Mouse (Mus musculus): Measurements from ENCODE around the gene Kif26b. TPM values are rescaled to one million over a fixed set of nuclear protein-coding genes. Genes with fewer than 3 reads are reported as not detected.

Gene Kif26b
- polyA plus RNA-seq, 1 experiment from 2014 or later, result 4.7 TPM

DNA sequence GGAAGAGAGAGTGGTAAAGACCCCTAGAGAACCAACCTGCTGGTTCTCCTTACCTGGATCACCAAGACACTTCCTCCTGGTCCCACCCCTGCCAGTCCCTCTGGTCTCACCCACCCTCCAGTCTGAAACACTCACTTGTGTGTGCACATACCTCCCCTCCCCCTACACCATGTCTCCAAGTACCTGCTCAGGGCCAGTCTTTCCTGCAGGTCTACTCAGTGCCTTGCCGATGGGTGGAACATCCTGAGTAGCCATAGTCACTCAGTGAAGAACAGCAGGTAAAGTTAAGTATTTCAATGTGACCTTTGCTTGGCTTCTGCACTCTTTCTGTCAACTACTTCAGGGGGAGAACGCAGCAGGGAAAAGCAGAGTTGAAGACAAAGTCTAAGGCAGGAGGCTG is 268.5 kb downstream of the Kif26b start:
- no peaks in the 10 kb centered on the region for H3K9me3 ChIP-seq
- no peaks in the 10 kb centered on the region for H3K27me3 ChIP-seq (ENCODE audit: poor library complexity, severe bottlenecking)
- H3K4me1 ChIP-seq, result peaks cover 30% of the 10 kb centered on the region
- H3K27ac ChIP-seq, result no peak overlapping the region
- 97% methylated on average over 2 of the region's 2 CpGs for WGBS
- no peak overlapping the region for H3K4me3 ChIP-seq
- no peaks in the 10 kb centered on the region for H3K36me3 ChIP-seq (replicated peaks)
- no peak for DNase-seq (ENCODE audit: extremely low spot score, low spot score)

DNA sequence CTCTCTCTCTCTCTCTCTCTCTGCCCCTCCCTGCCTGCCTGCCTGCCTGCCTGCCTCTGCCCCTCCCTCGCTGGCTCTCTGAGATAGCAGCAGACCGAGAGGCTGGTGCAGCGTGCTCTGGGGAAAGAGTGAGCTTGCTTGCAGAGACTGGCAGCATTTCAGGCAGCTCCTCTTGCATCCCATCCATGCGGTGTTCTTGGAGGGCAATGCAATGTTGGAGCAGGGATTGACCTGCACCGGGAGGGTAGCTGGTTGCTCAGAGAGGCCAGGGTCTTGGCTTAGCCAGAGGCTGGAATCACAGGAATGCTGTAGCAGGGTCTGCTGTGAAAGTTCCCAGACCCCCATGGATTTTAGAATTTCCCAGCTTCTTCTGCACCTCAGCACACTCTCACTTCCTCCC is 269.4 kb downstream of the Kif26b start:
- 6% methylated on average over 5 of the region's 5 CpGs for WGBS
- Histone ChIP-seq H3K4me3 (peak overlapping the region; percentile 39), H3K27ac (peak overlapping the region; percentile 82), H3K4me1 (peaks cover 35% of the 10 kb centered on the region), H3K27me3 (ENCODE audit: poor library complexity, severe bottlenecking) (no peaks in the 10 kb centered on the region), H3K9me3 (no peaks in the 10 kb centered on the region), H3K36me3 (replicated peaks) (no peaks in the 10 kb centered on the region)
- DNase-seq (ENCODE audit: extremely low spot score, low spot score), result peak; percentile 38

DNA sequence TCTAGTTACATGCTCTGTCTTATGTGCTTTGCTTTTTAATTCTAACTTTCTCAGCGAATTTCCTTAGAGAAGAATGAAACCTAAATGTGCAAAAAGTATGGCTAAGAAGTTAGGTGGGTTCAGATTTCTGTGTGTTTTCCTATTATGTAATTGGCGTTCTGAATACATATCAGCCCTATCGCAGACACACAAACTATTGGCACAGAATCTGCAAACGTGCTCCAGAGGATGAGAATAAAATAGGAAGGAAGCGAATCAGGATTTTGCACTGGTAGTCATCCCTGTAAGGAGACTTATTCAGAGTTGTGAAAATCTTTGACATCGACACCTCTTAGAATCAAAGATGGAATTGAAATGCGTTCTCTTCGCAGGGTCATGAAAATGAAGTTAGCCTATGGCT is 270.0 kb downstream of the Kif26b start:
- WGBS, result 83% methylated on average over 8 of the region's 8 CpGs
- peaks cover 39% of the 10 kb centered on the region for H3K4me1 ChIP-seq
- no peaks in the 10 kb centered on the region for H3K9me3 ChIP-seq
- no peaks in the 10 kb centered on the region for H3K36me3 ChIP-seq (replicated peaks)
- DNase-seq (ENCODE audit: extremely low spot score, low spot score), result no peak
- H3K4me3 ChIP-seq, result peak overlapping the region; percentile 39
- H3K27ac ChIP-seq, result peak overlapping the region; percentile 82; the same call in 1 of the 2 replicates
- no peaks in the 10 kb centered on the region for H3K27me3 ChIP-seq (ENCODE audit: poor library complexity, severe bottlenecking)

DNA sequence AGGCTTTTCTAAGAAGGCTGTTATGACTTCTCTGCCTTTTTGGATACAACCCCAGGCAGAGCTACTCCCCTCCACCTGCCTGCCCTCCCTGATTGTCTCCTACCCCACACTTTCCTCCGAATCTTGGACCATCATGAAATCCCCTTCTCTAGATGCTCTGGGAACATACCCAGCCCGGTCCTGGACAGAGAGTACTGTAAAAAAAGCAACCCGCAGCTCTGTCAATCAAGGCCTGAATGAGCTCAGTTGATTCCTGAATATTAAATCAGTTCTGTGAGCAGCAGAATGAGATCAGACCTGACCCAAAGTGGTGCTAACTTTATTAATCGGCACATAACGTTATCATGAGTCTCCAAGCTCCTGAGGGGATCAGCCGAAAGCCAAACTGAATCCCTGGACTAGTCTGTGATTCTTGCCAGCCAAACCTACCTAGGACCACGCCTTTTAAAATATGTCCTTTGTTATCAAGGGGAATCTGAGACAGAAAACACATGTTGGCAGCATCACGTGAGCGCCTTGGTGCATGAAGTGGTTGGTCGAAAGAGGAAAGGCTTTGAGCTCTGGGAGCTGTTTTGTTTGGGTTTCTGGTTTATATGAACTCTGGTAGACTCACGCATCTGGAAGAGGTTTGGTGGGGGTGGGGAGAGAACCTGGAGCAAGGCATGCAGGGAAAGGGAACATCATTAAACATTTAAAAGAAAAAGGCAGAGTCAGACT is 271.1 kb downstream of the Kif26b start:
- 74% methylated on average over 11 of the region's 11 CpGs for WGBS
- H3K4me1 ChIP-seq, result peaks cover 47% of the 10 kb centered on the region
- H3K27me3 ChIP-seq (ENCODE audit: poor library complexity, severe bottlenecking), result no peaks in the 10 kb centered on the region
- H3K36me3 ChIP-seq (replicated peaks), result no peaks in the 10 kb centered on the region
- DNase-seq (ENCODE audit: extremely low spot score, low spot score), result peak; percentile 43
- peak overlapping the region; percentile 20; the same call in 1 of the 2 replicates for H3K4me3 ChIP-seq
- H3K9me3 ChIP-seq, result no peaks in the 10 kb centered on the region
- H3K27ac ChIP-seq, result peak overlapping the region; percentile 76

DNA sequence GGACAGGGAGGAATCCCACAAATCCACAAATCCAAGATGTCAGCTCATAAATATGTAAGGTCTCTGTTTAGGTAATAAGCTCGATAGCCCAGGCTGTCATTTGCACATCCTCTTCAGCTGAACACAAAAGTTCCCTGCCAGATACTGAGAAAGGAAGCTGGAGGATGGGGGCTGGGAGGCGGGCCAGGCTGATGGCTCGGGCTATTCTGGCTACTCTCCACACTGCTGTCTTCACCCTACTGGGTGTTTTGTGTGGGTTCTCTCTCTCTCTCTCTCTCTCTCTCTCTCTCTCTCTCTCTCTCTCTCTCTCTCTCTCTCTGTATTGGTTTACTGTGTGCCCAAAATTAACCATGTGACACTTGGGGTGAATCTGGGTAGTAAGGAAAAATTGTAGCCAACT is 274.2 kb downstream of the Kif26b start:
- no peak overlapping the region for H3K4me3 ChIP-seq
- WGBS, result 64% methylated on average over 3 of the region's 3 CpGs
- no peaks in the 10 kb centered on the region for H3K27me3 ChIP-seq (ENCODE audit: poor library complexity, severe bottlenecking)
- peaks cover 42% of the 10 kb centered on the region for H3K4me1 ChIP-seq
- no peak for DNase-seq (ENCODE audit: extremely low spot score, low spot score)
- H3K36me3 ChIP-seq (replicated peaks), result no peaks in the 10 kb centered on the region
- H3K9me3 ChIP-seq, result no peaks in the 10 kb centered on the region
- no peak overlapping the region for H3K27ac ChIP-seq

DNA sequence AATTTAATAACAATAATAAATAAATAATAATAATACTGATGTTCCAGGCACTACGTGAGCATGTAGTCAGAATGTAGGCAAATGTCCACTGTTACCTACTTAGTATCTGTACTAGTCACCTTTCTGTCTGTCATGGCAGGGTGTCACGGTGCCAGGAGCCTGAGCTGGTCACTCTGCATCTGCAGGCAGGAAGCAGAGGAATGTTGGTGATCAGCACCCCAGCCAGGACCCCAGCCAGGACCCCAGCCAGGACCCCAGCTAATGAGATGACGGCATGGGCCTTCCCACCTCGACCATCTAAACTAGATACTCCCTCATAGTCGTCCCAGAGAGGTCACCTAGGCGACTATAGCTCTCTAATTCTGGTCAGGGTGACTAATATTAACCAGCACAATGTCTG is 288.6 kb downstream of the Kif26b start:
- DNase-seq (ENCODE audit: extremely low spot score, low spot score), result no peak
- 80% methylated on average over 6 of the region's 6 CpGs for WGBS

DNA sequence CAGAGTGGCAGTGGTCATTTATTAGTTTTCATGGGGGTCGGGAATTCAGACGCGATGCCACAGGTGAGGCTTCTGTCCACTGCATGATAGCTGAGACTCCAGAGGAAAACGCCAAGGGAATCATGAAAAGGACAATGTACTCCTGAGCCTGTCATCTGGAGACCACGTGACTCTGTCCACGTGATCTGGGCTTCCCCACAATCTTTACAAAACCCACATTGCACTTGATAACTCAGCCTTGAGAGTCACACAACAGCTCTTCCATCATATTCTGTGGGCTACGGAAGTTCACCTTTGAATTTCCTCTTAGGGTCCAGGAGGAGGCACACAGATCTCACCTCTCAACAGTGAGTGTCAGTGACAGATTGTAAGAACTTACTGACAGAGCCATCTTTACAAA is 290.1 kb downstream of the Kif26b start:
- H3K9me3 ChIP-seq, result no peaks in the 10 kb centered on the region
- WGBS, result 92% methylated on average over 7 of the region's 7 CpGs

More for the DNA sequence above, 288.6 kb downstream of the Kif26b start:
- H3K9me3 ChIP-seq, result no peaks in the 10 kb centered on the region
- H3K27ac ChIP-seq, result no peak overlapping the region
- peaks cover 29% of the 10 kb centered on the region for H3K4me1 ChIP-seq
- H3K27me3 ChIP-seq (ENCODE audit: poor library complexity, severe bottlenecking), result peaks cover 6% of the 10 kb centered on the region; the same call in 1 of the 2 replicates
- no peak overlapping the region for H3K4me3 ChIP-seq
- H3K36me3 ChIP-seq (replicated peaks), result no peaks in the 10 kb centered on the region

DNA sequence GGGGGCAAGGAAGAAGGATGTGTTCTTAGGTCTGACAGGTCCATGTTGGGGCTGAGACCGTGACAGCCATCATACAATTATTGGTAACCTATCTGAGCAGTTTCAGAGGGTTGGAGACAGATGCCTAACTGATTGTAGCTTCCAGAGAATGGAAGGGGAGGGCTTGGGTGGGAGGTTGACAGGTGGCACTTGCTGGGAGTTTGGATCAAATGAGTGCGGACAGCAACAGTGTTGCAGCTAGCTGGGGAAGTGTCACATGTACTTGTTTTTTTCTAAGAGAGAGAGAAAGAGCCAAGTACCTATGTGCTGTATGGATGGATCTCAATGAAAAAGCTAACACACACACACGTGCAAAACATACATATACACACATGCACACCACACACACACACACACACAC is 291.2 kb downstream of the Kif26b start:
- H3K4me3 ChIP-seq, result no peak overlapping the region
- DNase-seq (ENCODE audit: extremely low spot score, low spot score), result no peak
- 82% methylated on average over 3 of the region's 3 CpGs for WGBS
- peaks cover 31% of the 10 kb centered on the region for H3K4me1 ChIP-seq
- no peaks in the 10 kb centered on the region for H3K9me3 ChIP-seq
- no peaks in the 10 kb centered on the region for H3K36me3 ChIP-seq (replicated peaks)
- H3K27me3 ChIP-seq (ENCODE audit: poor library complexity, severe bottlenecking), result peaks cover 18% of the 10 kb centered on the region; the same call in 1 of the 2 replicates
- no peak overlapping the region; the same call in 1 of the 2 replicates for H3K27ac ChIP-seq

More for the DNA sequence above, 290.1 kb downstream of the Kif26b start:
- Histone ChIP-seq H3K4me1 (peaks cover 29% of the 10 kb centered on the region), H3K27me3 (ENCODE audit: poor library complexity, severe bottlenecking) (peaks cover 18% of the 10 kb centered on the region; the same call in 1 of the 2 replicates), H3K36me3 (replicated peaks) (no peaks in the 10 kb centered on the region), H3K4me3 (no peak overlapping the region), H3K27ac (no peak overlapping the region)
- no peak for DNase-seq (ENCODE audit: extremely low spot score, low spot score)

DNA sequence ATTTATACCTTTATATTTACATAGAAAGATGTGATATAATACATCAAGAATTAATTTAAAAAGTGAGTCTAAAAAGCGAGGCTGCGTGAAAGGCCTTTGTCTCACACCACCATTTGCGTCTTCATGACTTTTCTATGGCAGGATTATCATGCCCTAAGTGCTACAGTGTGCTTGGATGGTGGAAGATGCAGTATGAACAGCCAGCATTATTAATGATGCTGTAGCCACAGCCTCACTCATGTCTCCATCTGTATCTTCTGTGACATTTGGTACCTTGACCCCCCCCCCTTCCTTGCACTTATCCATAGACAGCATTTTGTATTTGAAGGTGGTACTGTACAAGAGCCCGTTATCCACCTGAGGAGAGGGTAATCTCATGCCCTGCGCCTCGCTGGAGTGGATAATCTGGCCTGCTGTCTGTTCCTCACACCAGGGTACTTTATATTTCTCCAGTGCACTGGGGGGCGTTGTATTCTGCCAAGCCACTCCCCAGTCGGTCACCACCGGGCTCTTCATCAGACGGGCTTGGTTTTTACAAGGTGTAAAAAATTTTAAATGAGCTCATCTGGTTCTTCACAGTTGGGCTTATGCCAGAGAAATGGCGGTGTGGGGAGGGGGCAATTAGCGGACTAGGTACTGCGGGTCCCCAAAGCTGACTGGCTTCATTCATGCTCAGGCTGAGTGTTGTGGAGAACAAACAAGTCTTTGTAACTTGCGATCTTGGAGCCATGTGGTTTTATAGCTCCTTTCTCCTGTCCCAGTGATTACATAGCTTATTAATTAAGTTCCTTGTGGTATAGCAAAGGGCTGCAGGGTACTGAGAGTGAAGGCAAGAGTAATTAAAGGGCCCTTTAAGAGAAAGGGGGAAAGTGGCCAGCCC is 291.9 kb downstream of the Kif26b start:
- Histone ChIP-seq H3K27me3 (ENCODE audit: poor library complexity, severe bottlenecking) (peaks cover 18% of the 10 kb centered on the region; the same call in 1 of the 2 replicates), H3K9me3 (no peaks in the 10 kb centered on the region), H3K27ac (peak overlapping the region; percentile 48), H3K36me3 (replicated peaks) (no peaks in the 10 kb centered on the region), H3K4me1 (peaks cover 36% of the 10 kb centered on the region), H3K4me3 (no peak overlapping the region)
- DNase-seq (ENCODE audit: extremely low spot score, low spot score), result peak; percentile 63
- 64% methylated on average over 14 of the region's 14 CpGs for WGBS

DNA sequence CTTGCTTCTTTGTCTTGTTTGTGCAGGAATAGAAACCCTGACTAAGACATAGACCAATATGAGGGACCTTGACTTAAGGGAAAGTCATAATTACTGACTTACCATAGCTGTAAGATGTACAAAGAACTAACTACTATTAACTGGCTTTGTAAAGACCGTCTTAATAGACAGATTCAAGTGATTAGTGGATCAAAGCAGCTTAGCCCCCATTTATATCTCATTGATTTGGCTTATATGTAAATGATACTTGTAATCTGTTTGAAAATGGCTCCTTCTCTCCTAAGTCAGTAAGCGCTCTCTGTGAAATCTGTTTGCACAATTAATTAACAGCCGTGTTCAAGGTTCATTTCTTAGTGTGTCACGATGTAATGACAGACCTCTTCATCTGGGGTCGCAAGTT is 295.9 kb downstream of the Kif26b start:
- Histone ChIP-seq H3K27ac (no peak overlapping the region), H3K9me3 (no peaks in the 10 kb centered on the region), H3K27me3 (ENCODE audit: poor library complexity, severe bottlenecking) (peaks cover 12% of the 10 kb centered on the region; the same call in 1 of the 2 replicates), H3K36me3 (replicated peaks) (no peaks in the 10 kb centered on the region), H3K4me3 (no peak overlapping the region), H3K4me1 (peaks cover 27% of the 10 kb centered on the region)
- WGBS, result 76% methylated on average over 5 of the region's 5 CpGs
- DNase-seq (ENCODE audit: extremely low spot score, low spot score), result no peak

DNA sequence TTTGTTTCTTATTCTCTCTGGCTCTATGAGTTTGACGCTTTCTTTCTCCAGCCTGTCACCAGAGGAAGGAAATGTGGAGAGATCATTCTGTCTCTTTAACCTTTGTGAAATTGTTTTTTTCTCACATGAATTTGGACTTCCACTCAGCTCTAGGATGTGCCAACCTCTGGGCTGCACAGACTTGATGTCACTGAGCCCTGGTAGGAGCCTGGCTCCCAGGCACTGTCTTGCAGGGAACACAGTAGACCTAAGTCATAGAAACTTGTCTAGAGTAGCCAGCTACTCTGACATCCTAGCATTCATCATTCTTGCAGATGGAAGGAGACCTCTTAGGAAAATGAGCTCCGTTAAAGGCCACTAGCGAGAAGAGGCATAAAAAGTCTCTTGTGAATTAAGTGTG is 298.3 kb downstream of the Kif26b start:
- H3K27me3 ChIP-seq (ENCODE audit: poor library complexity, severe bottlenecking), result peaks cover 12% of the 10 kb centered on the region; the same call in 1 of the 2 replicates
- H3K4me1 ChIP-seq, result peaks cover 7% of the 10 kb centered on the region; the same call in 1 of the 2 replicates
- no peak overlapping the region for H3K4me3 ChIP-seq
- DNase-seq (ENCODE audit: extremely low spot score, low spot score), result no peak
- WGBS, result 89% methylated on average over 3 of the region's 3 CpGs
- no peak overlapping the region for H3K27ac ChIP-seq
- H3K9me3 ChIP-seq, result no peaks in the 10 kb centered on the region
- no peaks in the 10 kb centered on the region for H3K36me3 ChIP-seq (replicated peaks)

DNA sequence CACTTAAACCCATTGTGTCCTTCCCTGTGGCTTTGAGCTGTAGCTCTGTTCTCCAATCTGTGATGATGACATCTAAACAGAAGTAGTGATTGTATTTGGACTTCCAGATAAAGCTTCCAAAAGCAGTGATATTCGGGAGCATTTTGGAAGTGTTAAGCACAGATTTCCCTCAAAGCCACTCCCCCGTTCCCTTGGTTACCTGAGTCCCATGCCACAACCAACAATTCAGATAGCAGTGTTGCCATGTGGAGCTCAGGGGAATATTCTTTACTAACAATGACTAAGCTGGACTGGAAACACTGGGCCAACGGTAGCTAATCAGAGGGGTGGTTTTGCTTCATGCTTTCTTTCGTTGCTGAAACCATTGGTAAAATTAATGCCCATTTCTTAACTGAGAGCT is 300.5 kb downstream of the Kif26b start:
- Histone ChIP-seq H3K9me3 (no peaks in the 10 kb centered on the region), H3K27ac (no peak overlapping the region), H3K36me3 (replicated peaks) (no peaks in the 10 kb centered on the region), H3K4me1 (peaks cover 7% of the 10 kb centered on the region; the same call in 1 of the 2 replicates), H3K4me3 (no peak overlapping the region), H3K27me3 (ENCODE audit: poor library complexity, severe bottlenecking) (no peaks in the 10 kb centered on the region)
- WGBS, result 89% methylated on average over 4 of the region's 4 CpGs
- DNase-seq (ENCODE audit: extremely low spot score, low spot score), result no peak

DNA sequence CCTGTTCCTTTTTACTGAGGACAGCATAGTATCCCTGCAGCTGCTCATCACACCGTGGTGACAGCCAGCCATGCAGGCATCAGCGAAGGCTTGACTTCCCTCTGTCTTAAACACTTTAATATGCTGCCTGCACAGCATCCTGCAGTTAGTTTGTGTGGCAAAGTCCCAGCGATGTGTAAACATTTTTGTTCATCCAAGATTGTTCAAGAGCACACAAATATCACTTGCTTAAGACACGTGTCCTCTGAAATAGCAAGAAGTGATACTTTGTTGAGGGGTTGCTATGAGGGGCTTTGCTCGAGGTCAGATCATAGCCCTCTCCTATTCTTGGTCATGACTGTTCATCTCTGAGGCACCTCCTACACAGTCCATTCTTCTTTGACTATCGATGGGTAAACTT is 303.6 kb downstream of the Kif26b start:
- Histone ChIP-seq H3K27ac (no peak overlapping the region), H3K4me1 (no peaks in the 10 kb centered on the region), H3K4me3 (no peak overlapping the region), H3K27me3 (ENCODE audit: poor library complexity, severe bottlenecking) (no peaks in the 10 kb centered on the region), H3K9me3 (no peaks in the 10 kb centered on the region), H3K36me3 (replicated peaks) (no peaks in the 10 kb centered on the region)
- WGBS, result 90% methylated on average over 6 of the region's 6 CpGs
- DNase-seq (ENCODE audit: extremely low spot score, low spot score), result no peak
